Mouse (Mus musculus) c-Kit-positive CD71-positive TER-119-negative erythroid progenitor cells, embryonic 14.5 days (primary cell): ENCODE data around the gene Itga6.

Experiments
- DNase-seq: peaks from one replicate; pipeline ENCODE4 v3.0.0-alpha.2; 2013; ENCODE audit warnings: low read depth

The Itga6 gene

GRCm38 (mm10) chr2:71764961-71765735, 19.7 kb downstream of the Itga6 start:
- DNase-seq, result no peak

GRCm38 (mm10) chr2:71766007-71766406, 20.6 kb downstream of the Itga6 start:
- DNase-seq, result no peak

- no peak for DNase-seq
Measured at GRCm38 (mm10) chr2:71767019-71767610, 21.7 kb downstream of the Itga6 start.

GRCm38 (mm10) chr2:71771762-71772161, 26.3 kb downstream of the Itga6 start:
- no peak for DNase-seq

- no peak for DNase-seq
Measured at GRCm38 (mm10) chr2:71773714-71774113, 28.3 kb downstream of the Itga6 start.

- DNase-seq, result no peak
Measured at GRCm38 (mm10) chr2:71774246-71774951, 29.0 kb downstream of the Itga6 start.

- no peak for DNase-seq
Measured at GRCm38 (mm10) chr2:71775201-71775611, 29.8 kb downstream of the Itga6 start.

- DNase-seq, result no peak
Measured at GRCm38 (mm10) chr2:71779266-71779888, 34.0 kb downstream of the Itga6 start.

GRCm38 (mm10) chr2:71780016-71780415, 34.6 kb downstream of the Itga6 start:
- DNase-seq, result no peak

GRCm38 (mm10) chr2:71785260-71785659, 39.8 kb downstream of the Itga6 start:
- no peak for DNase-seq

- DNase-seq, result peak; percentile 32
Measured at GRCm38 (mm10) chr2:71786060-71786459, 40.6 kb downstream of the Itga6 start.

GRCm38 (mm10) chr2:71786591-71787155, 41.3 kb downstream of the Itga6 start:
- DNase-seq, result peak; percentile 24

- peak; percentile 11 for DNase-seq
Measured at GRCm38 (mm10) chr2:71787156-71787590, 41.8 kb downstream of the Itga6 start.

GRCm38 (mm10) chr2:71787591-71788460, 42.4 kb downstream of the Itga6 start:
- DNase-seq, result no peak

GRCm38 (mm10) chr2:71790752-71791151, 45.3 kb downstream of the Itga6 start:
- DNase-seq, result no peak

GRCm38 (mm10) chr2:71791203-71791602, 45.8 kb downstream of the Itga6 start:
- DNase-seq, result no peak

- no peak for DNase-seq
Measured at GRCm38 (mm10) chr2:71794139-71794538, 48.7 kb downstream of the Itga6 start.

GRCm38 (mm10) chr2:71796787-71797186, 51.4 kb downstream of the Itga6 start:
- DNase-seq, result no peak

- no peak for DNase-seq
Measured at GRCm38 (mm10) chr2:71800798-71801197, 55.4 kb downstream of the Itga6 start.

- no peak for DNase-seq
Measured at GRCm38 (mm10) chr2:71801691-71802090, 56.3 kb downstream of the Itga6 start.

GRCm38 (mm10) chr2:71802131-71802530, 56.7 kb downstream of the Itga6 start:
- DNase-seq, result no peak
